Mouse (Mus musculus): Measurements from ENCODE around the gene Tenm4. TPM values are rescaled to one million over a fixed set of nuclear protein-coding genes. Genes with fewer than 3 reads are reported as not detected.

Gene Tenm4
- polyA plus RNA-seq, 1 experiment from 2014 or later, result 39.7 TPM

- Histone ChIP-seq H3K4me3 (ENCODE audit: low read length) (no peak overlapping the region), H3K9me3 (ENCODE audit: low read length) (no peaks in the 10 kb centered on the region), H3K27me3 (ENCODE audit: insufficient read depth, low read length) (no peaks in the 10 kb centered on the region), H3K27ac (ENCODE audit: low read length) (no peak overlapping the region), H3K4me1 (ENCODE audit: insufficient read depth, low read length) (peaks cover 23% of the 10 kb centered on the region), H3K9ac (replicated peaks; ENCODE audit: low read length) (no peak overlapping the region), H3K4me2 (replicated peaks; ENCODE audit: low read depth, low read length) (no peak overlapping the region), H3K36me3 (ENCODE audit: insufficient read depth, low read length) (no peaks in the 10 kb centered on the region)
- no peak for ATAC-seq (ENCODE audit: low FRiP score, low TSS enrichment)
- WGBS, result 76% methylated on average over 4 of the region's 4 CpGs
These were observed 368.4 kb downstream of the Tenm4 start for GRCm38 (mm10) chr7:96539248-96540034.

- Histone ChIP-seq H3K9me3 (ENCODE audit: low read length) (peaks cover 4% of the 10 kb centered on the region; the same call in 1 of the 2 replicates), H3K4me2 (replicated peaks; ENCODE audit: low read depth, low read length) (no peak overlapping the region), H3K4me1 (ENCODE audit: insufficient read depth, low read length) (peaks cover 17% of the 10 kb centered on the region), H3K4me3 (ENCODE audit: low read length) (no peak overlapping the region), H3K9ac (replicated peaks; ENCODE audit: low read length) (no peak overlapping the region), H3K27me3 (ENCODE audit: insufficient read depth, low read length) (no peaks in the 10 kb centered on the region), H3K36me3 (ENCODE audit: insufficient read depth, low read length) (no peaks in the 10 kb centered on the region), H3K27ac (ENCODE audit: low read length) (peak overlapping the region; percentile 45)
- WGBS, result 46% methylated on average over 7 of the region's 7 CpGs
- peak; percentile 50; the same call in 1 of the 2 replicates for ATAC-seq (ENCODE audit: low FRiP score, low TSS enrichment)
These were observed 369.5 kb downstream of the Tenm4 start for GRCm38 (mm10) chr7:96540458-96541096.

GRCm38 (mm10) chr7:96545979-96546378, 374.9 kb downstream of the Tenm4 start:
- H3K36me3 ChIP-seq (ENCODE audit: insufficient read depth, low read length), result peaks cover 3% of the 10 kb centered on the region; the same call in 1 of the 2 replicates
- H3K27ac ChIP-seq (ENCODE audit: low read length), result no peak overlapping the region
- no peak overlapping the region for H3K4me2 ChIP-seq (replicated peaks; ENCODE audit: low read depth, low read length)
- H3K4me3 ChIP-seq (ENCODE audit: low read length), result no peak overlapping the region
- no peaks in the 10 kb centered on the region for H3K27me3 ChIP-seq (ENCODE audit: insufficient read depth, low read length)
- ATAC-seq (ENCODE audit: low FRiP score, low TSS enrichment), result no peak
- H3K9me3 ChIP-seq (ENCODE audit: low read length), result peaks cover 4% of the 10 kb centered on the region; the same call in 1 of the 2 replicates
- 40% methylated on average over 5 of the region's 5 CpGs for WGBS
- H3K4me1 ChIP-seq (ENCODE audit: insufficient read depth, low read length), result peaks cover 4% of the 10 kb centered on the region
- H3K9ac ChIP-seq (replicated peaks; ENCODE audit: low read length), result no peak overlapping the region

- Histone ChIP-seq H3K4me2 (replicated peaks; ENCODE audit: low read depth, low read length) (no peak overlapping the region), H3K27me3 (ENCODE audit: insufficient read depth, low read length) (no peaks in the 10 kb centered on the region), H3K9ac (replicated peaks; ENCODE audit: low read length) (no peak overlapping the region), H3K27ac (ENCODE audit: low read length) (no peak overlapping the region), H3K4me3 (ENCODE audit: low read length) (no peak overlapping the region), H3K4me1 (ENCODE audit: insufficient read depth, low read length) (peaks cover 26% of the 10 kb centered on the region), H3K36me3 (ENCODE audit: insufficient read depth, low read length) (peaks cover 3% of the 10 kb centered on the region; the same call in 1 of the 2 replicates), H3K9me3 (ENCODE audit: low read length) (no peaks in the 10 kb centered on the region)
- 66% methylated on average over 4 of the region's 4 CpGs for WGBS
- no peak for ATAC-seq (ENCODE audit: low FRiP score, low TSS enrichment)
These were observed 380.8 kb downstream of the Tenm4 start for GRCm38 (mm10) chr7:96551809-96552208.

- ATAC-seq (ENCODE audit: low FRiP score, low TSS enrichment), result no peak
- Histone ChIP-seq H3K36me3 (ENCODE audit: insufficient read depth, low read length) (peaks cover 3% of the 10 kb centered on the region; the same call in 1 of the 2 replicates), H3K4me1 (ENCODE audit: insufficient read depth, low read length) (peaks cover 26% of the 10 kb centered on the region), H3K9ac (replicated peaks; ENCODE audit: low read length) (no peak overlapping the region), H3K4me3 (ENCODE audit: low read length) (no peak overlapping the region), H3K27me3 (ENCODE audit: insufficient read depth, low read length) (no peaks in the 10 kb centered on the region), H3K9me3 (ENCODE audit: low read length) (no peaks in the 10 kb centered on the region), H3K27ac (ENCODE audit: low read length) (no peak overlapping the region), H3K4me2 (replicated peaks; ENCODE audit: low read depth, low read length) (no peak overlapping the region)
- WGBS, result 61% methylated on average over 7 of the region's 7 CpGs
These were observed 381.3 kb downstream of the Tenm4 start for GRCm38 (mm10) chr7:96552292-96552860.

- no peak overlapping the region for H3K9ac ChIP-seq (replicated peaks; ENCODE audit: low read length)
- WGBS, result 48% methylated on average over 6 of the region's 6 CpGs
- H3K36me3 ChIP-seq (ENCODE audit: insufficient read depth, low read length), result peaks cover 3% of the 10 kb centered on the region; the same call in 1 of the 2 replicates
- H3K4me2 ChIP-seq (replicated peaks; ENCODE audit: low read depth, low read length), result no peak overlapping the region
- no peak overlapping the region for H3K27ac ChIP-seq (ENCODE audit: low read length)
- H3K27me3 ChIP-seq (ENCODE audit: insufficient read depth, low read length), result no peaks in the 10 kb centered on the region
- H3K9me3 ChIP-seq (ENCODE audit: low read length), result no peaks in the 10 kb centered on the region
- 0 out of 2 replicates have a peak, but pooled peaks have one; percentile 24 for ATAC-seq (ENCODE audit: low FRiP score, low TSS enrichment)
- H3K4me3 ChIP-seq (ENCODE audit: low read length), result no peak overlapping the region
- H3K4me1 ChIP-seq (ENCODE audit: insufficient read depth, low read length), result peaks cover 26% of the 10 kb centered on the region
These were observed 383.2 kb downstream of the Tenm4 start for GRCm38 (mm10) chr7:96554277-96554690.

GRCm38 (mm10) chr7:96555294-96555693, 384.2 kb downstream of the Tenm4 start:
- Histone ChIP-seq H3K4me1 (ENCODE audit: insufficient read depth, low read length) (peaks cover 26% of the 10 kb centered on the region), H3K4me2 (replicated peaks; ENCODE audit: low read depth, low read length) (no peak overlapping the region), H3K4me3 (ENCODE audit: low read length) (no peak overlapping the region), H3K27ac (ENCODE audit: low read length) (no peak overlapping the region), H3K9me3 (ENCODE audit: low read length) (no peaks in the 10 kb centered on the region), H3K36me3 (ENCODE audit: insufficient read depth, low read length) (no peaks in the 10 kb centered on the region; the same call in 1 of the 2 replicates), H3K9ac (replicated peaks; ENCODE audit: low read length) (no peak overlapping the region), H3K27me3 (ENCODE audit: insufficient read depth, low read length) (no peaks in the 10 kb centered on the region)
- ATAC-seq (ENCODE audit: low FRiP score, low TSS enrichment), result no peak
- 27% methylated on average over 5 of the region's 5 CpGs for WGBS

GRCm38 (mm10) chr7:96556756-96557155, 385.7 kb downstream of the Tenm4 start:
- H3K27me3 ChIP-seq (ENCODE audit: insufficient read depth, low read length), result no peaks in the 10 kb centered on the region
- peaks cover 26% of the 10 kb centered on the region for H3K4me1 ChIP-seq (ENCODE audit: insufficient read depth, low read length)
- H3K27ac ChIP-seq (ENCODE audit: low read length), result no peak overlapping the region
- peak; percentile 71; the same call in 1 of the 2 replicates for ATAC-seq (ENCODE audit: low FRiP score, low TSS enrichment)
- H3K4me2 ChIP-seq (replicated peaks; ENCODE audit: low read depth, low read length), result no peak overlapping the region
- no peaks in the 10 kb centered on the region for H3K36me3 ChIP-seq (ENCODE audit: insufficient read depth, low read length)
- H3K9me3 ChIP-seq (ENCODE audit: low read length), result no peaks in the 10 kb centered on the region
- 37% methylated on average over 5 of the region's 5 CpGs for WGBS
- no peak overlapping the region for H3K4me3 ChIP-seq (ENCODE audit: low read length)
- H3K9ac ChIP-seq (replicated peaks; ENCODE audit: low read length), result no peak overlapping the region

- H3K4me1 ChIP-seq (ENCODE audit: insufficient read depth, low read length), result peaks cover 28% of the 10 kb centered on the region
- no peaks in the 10 kb centered on the region for H3K27me3 ChIP-seq (ENCODE audit: insufficient read depth, low read length)
- H3K36me3 ChIP-seq (ENCODE audit: insufficient read depth, low read length), result no peaks in the 10 kb centered on the region
- H3K4me2 ChIP-seq (replicated peaks; ENCODE audit: low read depth, low read length), result no peak overlapping the region
- no peak overlapping the region for H3K9ac ChIP-seq (replicated peaks; ENCODE audit: low read length)
- WGBS, result 31% methylated on average over 3 of the region's 3 CpGs
- no peak for ATAC-seq (ENCODE audit: low FRiP score, low TSS enrichment)
- no peak overlapping the region for H3K27ac ChIP-seq (ENCODE audit: low read length)
- H3K9me3 ChIP-seq (ENCODE audit: low read length), result no peaks in the 10 kb centered on the region
- no peak overlapping the region for H3K4me3 ChIP-seq (ENCODE audit: low read length)
These were observed 391.8 kb downstream of the Tenm4 start for GRCm38 (mm10) chr7:96562890-96563289.

All from kidney, embryonic 16.5 days (tissue).